Mouse (Mus musculus): ENCODE measurements around the gene Hoxa11.

DNA sequence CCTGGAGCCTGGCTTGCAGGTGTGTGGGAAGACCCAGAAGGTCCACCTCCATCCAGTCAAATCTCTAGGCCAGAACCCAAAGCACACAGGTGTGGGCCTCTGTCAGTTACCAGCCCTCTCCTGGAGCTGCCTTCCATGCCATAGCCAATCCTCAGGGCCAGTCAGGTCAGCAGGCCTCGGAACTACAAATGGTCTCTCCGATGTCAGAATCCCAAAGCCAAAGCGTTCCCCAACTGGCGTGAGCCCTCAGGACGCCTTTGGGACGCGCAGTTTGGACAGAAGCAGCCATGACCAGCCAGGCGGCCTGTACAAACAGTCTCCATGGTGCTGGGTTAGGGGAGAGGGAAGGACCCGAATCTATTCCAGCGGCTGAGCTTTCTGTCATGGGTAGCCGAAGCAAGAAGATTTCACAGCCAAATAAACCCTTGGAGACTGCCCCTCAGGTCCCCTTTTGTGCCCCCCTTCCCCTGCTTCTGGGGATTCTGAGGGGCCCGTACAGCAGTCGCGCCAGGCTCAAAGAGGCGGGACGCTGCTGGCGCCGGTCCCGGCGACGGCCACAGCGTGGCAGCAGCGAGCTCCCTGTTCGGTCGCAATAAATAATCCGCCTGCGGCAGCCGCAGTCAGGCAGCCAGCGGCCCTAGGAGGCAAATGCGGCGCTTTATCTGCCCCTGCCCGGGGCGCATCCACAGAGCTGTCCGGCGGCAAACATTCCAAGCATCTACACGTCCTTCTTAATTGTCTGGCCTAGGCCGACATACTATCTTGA, 34.3 kb downstream of the Hoxa11 start:
- TF ChIP-seq POLR2A (IDR thresholded peaks at IDR 0.05; ENCODE audit: insufficient read length, low read depth) (peak; percentile 55), E2F4 (IDR thresholded peaks at IDR 0.05; ENCODE audit: insufficient read depth) (no peak), USF1 (IDR thresholded peaks at IDR 0.05; ENCODE audit: low read depth) (no peak), POLR2AphosphoS2 (IDR thresholded peaks at IDR 0.05; ENCODE audit: insufficient read length, low read depth) (no peak), MAX (IDR thresholded peaks at IDR 0.05; ENCODE audit: low read depth) (no peak), MYOG (IDR thresholded peaks at IDR 0.05; ENCODE audit: control insufficient read depth in 1 of 3, insufficient read depth in 1 of 3, insufficient read length in 2 of 3, low read depth in 2 of 3) (peak in 1 of 3 experiments; percentile 27)

Measured in myocyte (in vitro differentiated cells).